Mouse (Mus musculus): ENCODE results near the gene Epo.

Gene Epo

GRCm38 (mm10) chr5:137533117-137533827 is at the start of gene Epo, which contains the start of gene Gnb2:
Epo (minus strand) TSS chr5:137533242.
Gnb2 (minus strand) TSS chr5:137533510.
- peak; percentile 98 to 100 for DNase-seq

- peak in 1 of 2 experiments; percentile 21 for DNase-seq
Measured at GRCm38 (mm10) chr5:137582702-137583101, 49.7 kb upstream of the Epo start.

- DNase-seq = no peak
Measured at GRCm38 (mm10) chr5:137580246-137580645, 47.2 kb upstream of the Epo start.

GRCm38 (mm10) chr5:137574470-137574901 is 41.4 kb upstream of the Epo start:
- peak; percentile 39 to 47 for DNase-seq

GRCm38 (mm10) chr5:137570691-137571586 is 37.9 kb upstream of the Epo start:
- no peak for DNase-seq

GRCm38 (mm10) chr5:137570181-137570580 is 37.1 kb upstream of the Epo start:
- DNase-seq = no peak

GRCm38 (mm10) chr5:137569665-137570064 is 36.6 kb upstream of the Epo start, which contains the start of gene Tfr2:
Tfr2 (plus strand) TSS chr5:137569840.
- DNase-seq = peak; percentile 64 to 69

GRCm38 (mm10) chr5:137569031-137569430 is 36.0 kb upstream of the Epo start:
- no peak for DNase-seq

- DNase-seq = no peak
Measured at GRCm38 (mm10) chr5:137568223-137568798, 35.3 kb upstream of the Epo start.

GRCm38 (mm10) chr5:137566416-137566815 is 33.4 kb upstream of the Epo start:
- DNase-seq = no peak

- no peak for DNase-seq
Measured at GRCm38 (mm10) chr5:137565744-137566143, 32.7 kb upstream of the Epo start.

- no peak for DNase-seq
Measured at GRCm38 (mm10) chr5:137562965-137563364, 29.9 kb upstream of the Epo start.

GRCm38 (mm10) chr5:137561556-137561955 is 28.5 kb upstream of the Epo start:
- DNase-seq = no peak

GRCm38 (mm10) chr5:137553898-137554297 is 20.9 kb upstream of the Epo start:
- no peak for DNase-seq

GRCm38 (mm10) chr5:137553411-137553837 is 20.4 kb upstream of the Epo start, which contains the start of gene Actl6b:
Actl6b (plus strand) TSS chr5:137553517.
- DNase-seq = peak; percentile 18 to 37

GRCm38 (mm10) chr5:137553000-137553399 is 20.0 kb upstream of the Epo start:
- no peak for DNase-seq

GRCm38 (mm10) chr5:137551119-137551518 is 18.1 kb upstream of the Epo start:
- DNase-seq = no peak

GRCm38 (mm10) chr5:137549840-137550239 is 16.8 kb upstream of the Epo start:
- DNase-seq = no peak

- no peak for DNase-seq
Measured at GRCm38 (mm10) chr5:137545596-137545995, 12.6 kb upstream of the Epo start.

GRCm38 (mm10) chr5:137544926-137545325 is 11.9 kb upstream of the Epo start:
- DNase-seq = no peak

GRCm38 (mm10) chr5:137541768-137542540 is 8.9 kb upstream of the Epo start:
- DNase-seq = peak in 1 of 2 experiments; percentile 21

- no peak for DNase-seq
Measured at GRCm38 (mm10) chr5:137540991-137541390, 7.9 kb upstream of the Epo start.

Measured in lung, adult 18-20 months (tissue).